Mouse (Mus musculus): ENCODE data around the gene Amacr.

DNA sequence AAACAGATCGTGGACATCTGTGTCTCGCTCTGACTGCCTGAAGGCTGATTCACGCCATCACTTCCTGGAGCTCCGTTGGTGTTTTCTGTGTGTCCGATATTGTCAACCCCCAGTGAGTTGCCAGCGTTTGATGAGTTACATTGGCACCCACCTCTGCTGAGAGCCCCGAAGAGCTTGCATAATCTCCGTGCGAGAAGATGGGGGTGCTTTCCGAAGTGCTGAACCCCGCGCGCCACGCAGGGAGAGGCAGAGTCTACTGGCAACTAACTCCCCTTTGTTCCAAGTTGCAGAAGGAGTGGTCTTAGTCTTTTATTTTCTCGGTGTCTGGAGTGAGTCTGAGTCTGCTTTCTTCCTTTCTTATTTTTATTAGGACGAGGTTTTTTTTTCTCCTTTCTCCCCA is 56.2 kb downstream of the Amacr start, which contains the start of gene Rxfp3:
- no peak for TF ChIP-seq CTCF (IDR thresholded peaks at IDR 0.05; ENCODE audit: borderline replicate concordance, control insufficient read depth, extremely low read depth, insufficient read depth, low read length, poor library complexity)
- TF ChIP-seq POLR2A (IDR thresholded peaks at IDR 0.05; ENCODE audit: control insufficient read depth, extremely low read depth, insufficient read depth, low read length, poor library complexity), result no peak

All from thymus, adult 2 months (tissue).